Mouse (Mus musculus) embryonic facial prominence, embryonic 11.5 days (tissue): ENCODE measurements around the gene Cdk5rap3. TPM values are rescaled to one million over a fixed set of nuclear protein-coding genes. Genes with fewer than 3 reads are reported as not detected.

Source experiments
- ATAC-seq: fragments of 200-750 bp; cut with Nextera tagmentation; replicated peaks from 2 replicates; pipeline ENCODE4 v1.8.0; 2017; ENCODE audit warnings: low read depth; ENCODE audit not compliant: insufficient number of reproducible peaks, low FRiP score, low TSS enrichment
- DNase-seq: peaks from one replicate; pipeline ENCODE4 v3.0.0-alpha.2; 2015; ENCODE audit warnings: low spot score
- H3K27ac ChIP-seq: fragments of 300-500 bp; sonication (generic); replicated peaks from 2 replicates; pipeline ENCODE4 v1.5.1; 2014; ENCODE audit warnings: mild to moderate bottlenecking, low read depth, low read length, control low read depth
- H3K27me3 ChIP-seq: fragments of 300-500 bp; sonication (generic); 2 replicates; pipeline ENCODE4 v1.6.1; 2014; ENCODE audit warnings: mild to moderate bottlenecking, low read length, moderate library complexity, mixed read lengths; ENCODE audit not compliant: control insufficient read depth, insufficient read depth
- H3K36me3 ChIP-seq: fragments of 300-500 bp; sonication (generic); replicated peaks from 2 replicates; pipeline ENCODE4 v1.6.1; 2014; ENCODE audit warnings: low read depth, mild to moderate bottlenecking, low read length, moderate library complexity, mixed read lengths; ENCODE audit not compliant: control insufficient read depth, insufficient read depth
- H3K4me1 ChIP-seq: fragments of 300-500 bp; sonication (generic); 2 replicates; pipeline ENCODE4 v1.6.1; 2014; ENCODE audit warnings: low read length, mixed read lengths; ENCODE audit not compliant: control insufficient read depth, insufficient read depth
- H3K4me2 ChIP-seq: fragments of 300-500 bp; sonication (generic); 2 replicates; pipeline ENCODE4 v1.6.1; 2014; ENCODE audit warnings: low read depth, mild to moderate bottlenecking, control low read depth, low read length, moderate library complexity
- H3K4me3 ChIP-seq: fragments of 300-500 bp; sonication (generic); 2 replicates; pipeline ENCODE4 v1.5.1; 2014; ENCODE audit warnings: low read depth, low read length, control low read depth
- H3K9ac ChIP-seq: fragments of 300-500 bp; sonication (generic); replicated peaks from 2 replicates; pipeline ENCODE4 v1.6.1; 2014; ENCODE audit warnings: mild to moderate bottlenecking, control low read depth, low read length
- H3K9me3 ChIP-seq: fragments of 300-500 bp; sonication (generic); replicated peaks from 2 replicates; pipeline ENCODE4 v1.6.1; 2016; ENCODE audit warnings: mild to moderate bottlenecking, low read length, inconsistent platforms, mixed read lengths; ENCODE audit not compliant: control insufficient read depth
- WGBS: fragments of 180-500 bp; shearing (Covaris S2); extraction: QIAGEN DNeasy Blood & Tissue Kit; methylation state at CpG from one replicate; pipeline ENCODE4 v1.1.7; 2014; 5-methylcytosine and 5-hydroxymethylcytosine counted together
- polyA plus RNA-seq: library from polyadenylated mRNA; unstranded; fragments of >200 nt; fragmentation: Nextera tagmentation; extraction: Ambion mirVana; gene quantifications from 2 replicates; pipeline ENCODE4 v1.2.1, GENCODE M21; 2014

Cdk5rap3 gene
- polyA plus RNA-seq, 1 experiment from 2014 or later = 76.0 TPM

DNA sequence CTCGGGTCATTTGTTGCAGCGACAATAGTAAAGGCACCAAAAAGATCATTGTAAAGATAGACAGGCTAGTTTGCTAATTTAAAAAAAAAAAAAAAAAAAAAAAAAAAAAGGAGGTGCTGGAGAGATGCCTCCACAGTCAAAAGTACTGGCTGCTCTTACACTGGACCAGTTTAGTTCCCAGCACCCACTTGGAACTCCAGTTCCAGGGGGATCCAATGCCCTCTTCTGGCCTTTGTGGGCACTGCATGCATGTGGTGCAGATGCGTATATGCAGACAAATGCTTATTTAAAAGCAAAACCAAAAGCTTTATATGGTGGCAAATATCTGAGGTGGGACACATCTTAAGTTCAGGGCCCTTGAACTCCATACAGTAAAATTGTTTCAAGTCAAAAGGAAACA lies 34.5 kb upstream of the Cdk5rap3 start:
- 96% methylated on average over 3 of the region's 3 CpGs for WGBS
- Histone ChIP-seq H3K36me3 (peaks cover 7% of the 10 kb centered on the region; the same call in 1 of the 2 replicates), H3K4me2 (no peak overlapping the region), H3K27ac (no peak overlapping the region), H3K27me3 (no peaks in the 10 kb centered on the region), H3K4me3 (no peak overlapping the region), H3K9ac (no peak overlapping the region), H3K4me1 (no peaks in the 10 kb centered on the region), H3K9me3 (no peaks in the 10 kb centered on the region)
- DNase-seq (no peak), ATAC-seq (no peak)

DNA sequence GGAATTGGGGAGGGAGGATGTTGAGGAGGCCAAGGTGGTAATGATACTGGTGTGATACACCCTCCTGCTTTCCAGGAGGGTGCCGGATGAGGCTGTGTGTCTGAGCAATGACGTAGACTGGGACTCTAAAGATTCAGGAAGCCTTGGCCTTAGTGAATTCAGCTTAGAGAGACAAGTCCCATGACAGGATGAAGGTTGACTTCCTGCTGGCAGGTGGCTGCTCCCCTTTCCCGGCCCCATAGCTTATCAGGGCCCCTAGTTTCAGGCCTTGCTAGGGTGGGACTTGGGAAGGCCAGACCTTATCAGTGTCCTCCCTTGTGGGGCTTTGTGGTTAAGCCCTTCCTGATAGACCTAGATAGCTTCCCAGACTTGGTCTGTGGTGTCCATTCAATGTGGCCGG lies 31.6 kb upstream of the Cdk5rap3 start:
- Histone ChIP-seq H3K9ac (no peak overlapping the region), H3K27ac (no peak overlapping the region), H3K4me2 (no peak overlapping the region), H3K9me3 (no peaks in the 10 kb centered on the region), H3K4me1 (no peaks in the 10 kb centered on the region), H3K36me3 (no peaks in the 10 kb centered on the region), H3K4me3 (no peak overlapping the region), H3K27me3 (no peaks in the 10 kb centered on the region)
- no peak for DNase-seq
- no peak for ATAC-seq
- 87% methylated on average over 4 of the region's 4 CpGs for WGBS

DNA sequence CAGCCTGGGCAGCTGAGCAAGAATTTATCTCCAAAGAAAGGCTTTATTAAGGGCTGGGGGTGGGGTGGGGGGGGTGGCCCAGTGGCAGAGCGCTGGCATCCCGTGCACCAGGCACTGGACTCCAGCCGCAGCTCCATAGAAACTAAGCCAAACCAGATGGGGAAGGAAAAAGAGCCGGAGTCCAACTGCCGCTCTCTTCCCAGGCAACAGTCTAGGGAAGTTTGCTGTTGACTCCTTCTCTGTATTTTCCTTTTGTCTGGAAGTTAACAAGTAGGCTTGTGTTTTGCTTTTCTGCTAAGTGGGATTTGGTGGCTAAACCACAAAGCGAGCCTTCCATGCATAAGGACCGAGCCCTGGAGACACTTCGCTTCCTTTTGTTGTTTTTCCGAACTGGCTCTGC lies 30.2 kb upstream of the Cdk5rap3 start:
- no peak overlapping the region; the same call in 1 of the 2 replicates for H3K9ac ChIP-seq
- ATAC-seq (no peak), DNase-seq (peak; percentile 66)

DNA sequence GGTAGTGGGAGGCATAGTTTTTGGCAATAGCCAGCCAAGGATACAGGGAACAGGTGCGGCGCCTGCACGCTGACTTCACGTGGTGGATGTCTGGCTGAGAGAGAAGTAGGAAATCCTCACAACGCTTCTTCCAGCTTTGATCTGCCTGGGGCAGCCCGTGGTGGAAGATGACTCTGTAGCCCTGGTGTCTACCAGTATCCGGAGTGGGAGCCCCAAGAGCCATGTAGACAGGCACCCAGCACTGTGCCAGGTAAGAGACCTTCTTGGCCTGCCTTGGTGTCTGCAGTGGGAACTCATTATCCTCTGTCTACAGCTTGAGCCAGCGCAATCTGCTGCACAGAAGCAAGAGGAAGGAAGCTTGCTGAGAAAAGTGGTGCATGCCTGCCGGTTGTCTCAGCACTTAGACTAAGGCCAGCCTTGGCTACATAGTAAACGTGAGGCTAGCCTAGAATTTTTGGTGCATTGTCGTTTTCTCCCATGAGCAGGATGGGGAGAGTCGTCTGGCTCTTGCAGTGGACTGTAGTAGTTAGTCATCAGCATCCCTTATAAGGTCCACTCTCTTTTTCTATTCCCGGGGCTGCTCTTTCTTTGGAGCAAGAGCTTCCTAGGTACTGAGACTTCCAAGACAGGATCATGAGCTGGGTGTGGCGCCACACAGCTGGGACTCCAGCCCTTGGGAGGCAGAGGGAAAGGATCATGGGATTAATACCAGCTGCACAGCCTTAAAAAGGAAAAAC lies 28.7 kb upstream of the Cdk5rap3 start:
- no peak overlapping the region for H3K9ac ChIP-seq
- H3K9me3 ChIP-seq = no peaks in the 10 kb centered on the region
- no peak overlapping the region for H3K27ac ChIP-seq
- DNase-seq (no peak), ATAC-seq (no peak)
- no peaks in the 10 kb centered on the region for H3K36me3 ChIP-seq
- H3K4me3 ChIP-seq = no peak overlapping the region
- H3K27me3 ChIP-seq = no peaks in the 10 kb centered on the region
- 86% methylated on average over 14 of the region's 14 CpGs for WGBS
- peak overlapping the region; percentile 81; the same call in 1 of the 2 replicates for H3K4me2 ChIP-seq
- no peaks in the 10 kb centered on the region for H3K4me1 ChIP-seq

More for the DNA sequence above, 30.2 kb upstream of the Cdk5rap3 start:
- Histone ChIP-seq H3K4me3 (no peak overlapping the region), H3K4me1 (no peaks in the 10 kb centered on the region), H3K27ac (no peak overlapping the region), H3K9me3 (no peaks in the 10 kb centered on the region), H3K36me3 (no peaks in the 10 kb centered on the region), H3K27me3 (no peaks in the 10 kb centered on the region), H3K4me2 (no peak overlapping the region)
- WGBS = 72% methylated on average over 9 of the region's 9 CpGs

DNA sequence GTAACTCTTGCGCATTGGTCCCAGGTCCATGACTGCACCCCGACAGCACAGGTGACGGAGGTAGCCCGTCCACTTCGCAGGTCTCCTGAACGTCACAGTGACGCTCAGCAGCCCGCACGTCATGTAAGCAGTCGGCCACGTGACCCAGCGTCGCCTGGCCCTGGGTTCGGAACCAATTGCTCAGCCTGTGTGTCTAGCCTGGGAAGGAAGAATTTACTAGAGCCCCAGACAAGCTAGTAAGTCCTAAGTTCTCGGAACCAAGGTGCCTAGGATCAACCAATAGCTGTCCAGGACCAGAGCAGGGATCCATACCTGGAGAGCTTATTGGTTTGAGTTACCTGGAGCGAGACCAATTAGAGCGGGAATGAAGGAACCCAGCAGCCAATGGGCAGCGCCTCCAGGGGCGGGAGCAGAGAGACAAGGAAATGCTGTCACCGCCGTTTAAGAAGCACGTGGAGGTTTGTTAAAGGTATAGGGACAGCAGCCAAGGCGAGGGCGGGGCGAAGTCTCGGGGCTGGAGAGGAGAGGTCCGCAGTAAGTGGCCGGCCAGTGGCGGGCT lies 27.5 kb upstream of the Cdk5rap3 start, which contains the start of gene Pnpo:
TSS of gene Pnpo (minus strand) at position 241 of the 559 bp plus-strand sequence.
- Histone ChIP-seq H3K36me3 (no peaks in the 10 kb centered on the region), H3K4me3 (peak within 1 kb of the TSS; percentile 45), H3K4me1 (no peaks in the 10 kb centered on the region), H3K27me3 (no peaks in the 10 kb centered on the region), H3K9ac (peak within 1 kb of the TSS; percentile 51), H3K4me2 (peak within 1 kb of the TSS; percentile 81), H3K27ac (no peak within 1 kb of the TSS), H3K9me3 (no peaks in the 10 kb centered on the region)
- under 1% methylated on average over 29 of the region's 29 CpGs for WGBS
- ATAC-seq (peak; percentile 94), DNase-seq (peak; percentile 95)

DNA sequence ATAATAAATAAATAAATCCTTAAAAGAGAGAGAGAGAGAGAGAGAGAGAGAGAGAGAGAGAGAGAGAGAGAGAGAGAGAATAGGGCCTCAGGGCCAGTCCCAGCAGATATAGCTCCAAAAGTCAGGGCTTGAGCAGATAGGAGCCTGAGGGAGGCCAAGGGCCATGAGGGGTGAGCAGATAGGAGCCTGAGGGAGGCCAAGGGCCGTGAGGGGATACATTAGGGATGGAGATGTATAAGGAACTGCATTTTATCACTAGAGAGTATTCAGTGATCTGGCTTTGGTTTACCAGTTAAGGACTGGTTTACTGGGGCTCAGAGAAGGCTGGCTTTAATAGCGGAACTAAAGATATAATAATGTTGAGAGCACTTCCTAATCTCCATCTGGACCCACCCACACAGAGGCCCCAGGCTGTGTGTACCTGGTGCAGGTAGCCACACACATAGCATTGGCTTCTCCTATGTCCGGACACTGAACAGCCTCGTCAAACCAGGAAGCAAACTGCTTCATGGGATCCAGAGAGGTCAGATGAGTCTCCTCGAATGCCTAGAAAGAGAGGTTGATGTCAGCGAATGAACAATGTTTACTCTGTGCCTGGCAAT lies 25.8 kb upstream of the Cdk5rap3 start:
- no peak overlapping the region for H3K4me2 ChIP-seq
- no peaks in the 10 kb centered on the region for H3K9me3 ChIP-seq
- no peak overlapping the region for H3K9ac ChIP-seq
- DNase-seq (no peak), ATAC-seq (no peak)
- H3K4me1 ChIP-seq = no peaks in the 10 kb centered on the region
- H3K4me3 ChIP-seq = no peak overlapping the region
- no peak overlapping the region for H3K27ac ChIP-seq
- no peaks in the 10 kb centered on the region for H3K27me3 ChIP-seq
- no peaks in the 10 kb centered on the region for H3K36me3 ChIP-seq
- 88% methylated on average over 6 of the region's 6 CpGs for WGBS

DNA sequence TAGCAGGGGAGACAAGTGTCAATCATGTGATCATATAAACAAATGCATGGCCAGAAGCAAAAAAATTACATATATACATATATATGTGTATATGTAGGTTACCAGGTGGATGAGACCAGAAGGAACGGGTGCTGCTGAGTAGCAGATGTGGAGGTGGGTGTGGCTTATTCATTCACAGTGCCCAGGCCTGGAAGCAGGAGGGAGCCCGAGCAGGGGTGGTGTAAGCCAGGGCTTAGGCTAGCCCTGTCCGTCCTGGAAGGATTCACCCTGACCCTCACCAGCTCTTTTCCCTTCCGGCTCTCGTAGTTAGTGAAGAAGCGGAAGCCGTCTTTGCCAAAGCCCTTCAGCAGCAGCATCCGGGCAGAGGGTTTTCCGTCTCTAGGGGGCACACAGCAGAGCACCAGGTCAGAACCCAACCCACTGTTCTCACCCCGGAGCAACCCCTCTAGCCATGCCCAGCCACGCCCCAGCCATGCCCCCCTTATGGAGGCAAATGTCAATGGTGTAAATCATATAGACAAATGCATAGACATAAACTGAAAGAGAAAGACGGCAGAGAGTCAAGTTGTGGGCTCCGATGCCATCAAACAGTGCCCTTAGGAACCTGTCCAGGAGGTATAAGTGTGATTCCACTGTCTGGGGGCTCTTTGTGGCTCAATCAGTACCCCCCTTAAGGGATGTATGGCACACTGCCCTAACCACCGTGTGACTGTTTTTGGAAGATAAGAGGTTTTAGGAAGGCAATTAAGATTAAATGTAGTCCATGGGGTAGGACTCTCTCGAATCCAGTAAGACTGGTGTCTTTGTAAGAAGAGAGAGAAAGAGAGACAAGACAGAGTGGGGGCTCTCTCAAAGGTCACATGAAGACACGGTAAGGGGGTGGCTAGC lies 24.5 kb upstream of the Cdk5rap3 start:
- Histone ChIP-seq H3K27me3 (no peaks in the 10 kb centered on the region), H3K4me3 (no peak overlapping the region), H3K9me3 (no peaks in the 10 kb centered on the region), H3K27ac (no peak overlapping the region), H3K9ac (no peak overlapping the region), H3K4me1 (no peaks in the 10 kb centered on the region), H3K4me2 (no peak overlapping the region), H3K36me3 (no peaks in the 10 kb centered on the region)
- WGBS = 81% methylated on average over 16 of the region's 16 CpGs
- ATAC-seq = no peak
- no peak for DNase-seq
